Mouse (Mus musculus): ENCODE measurements around the gene Anp32e. TPM values are rescaled to one million over a fixed set of nuclear protein-coding genes. Genes with fewer than 3 reads are reported as not detected.
"Not testable (repeated sequence)": the region's sequence is repeated elsewhere in the genome, so short reads cannot be mapped to it uniquely, and the experiment has no call there.

Anp32e gene
- polyA plus RNA-seq, 1 experiment from 2014 or later, result 224 TPM

- POLR2A ChIA-PET, result interaction anchor here (0.7 kb wide), 1 partner anchor 48 kb away, joined by 7 read pairs; no protein-coding TSS in a partner anchor
- ATAC-seq (no peak), DNase-seq (ENCODE audit: low read depth, low spot score) (no peak)
- in situ Hi-C loops (cut with MboI; ENCODE audit: low pct_unique_long_range_greater_than_20kb), result no loop called here
- CTCF ChIA-PET, result interaction anchor here (1.4 to 6.0 kb wide), 2 partner anchors 14 to 20 kb away, joined by 5 to 46 read pairs; partner anchors contain the start of gene Ciart
- H3K27me3 ChIP-seq, result no peaks in the 10 kb centered on the region
- no peak for TF ChIP-seq CTCF (IDR thresholded peaks at IDR 0.05)
Observed at GRCm38 (mm10) chr3:95902643-95903042, 26.4 kb upstream of the Anp32e start.

- TF ChIP-seq CTCF (IDR thresholded peaks at IDR 0.05), result no peak
- DNase-seq (ENCODE audit: low read depth, low spot score) (no peak), ATAC-seq (no peak)
- ChIA-PET CTCF (interaction anchor here (1.4 to 6.0 kb wide), 2 partner anchors 12 to 21 kb away, joined by 5 to 46 read pairs; partner anchors contain the start of gene Ciart), POLR2A (interaction anchor here (1.0 to 3.8 kb wide), 2 partner anchors 10 to 22 kb away, joined by 3 to 16 read pairs; partner anchors contain the start of genes Aph1a and Ciart)
- no peaks in the 10 kb centered on the region for H3K27me3 ChIP-seq
- in situ Hi-C loops (cut with MboI; ENCODE audit: low pct_unique_long_range_greater_than_20kb), result no loop called here
Observed at GRCm38 (mm10) chr3:95903753-95904502, 25.1 kb upstream of the Anp32e start.

GRCm38 (mm10) chr3:95904568-95904967 lies 24.5 kb upstream of the Anp32e start, which contains the start of gene Car14:
Gene Car14, minus strand, starts transcription at chr3:95904691.
- POLR2A ChIA-PET, result interaction anchor here (3.8 kb wide), 1 partner anchor 11 kb away, joined by 16 read pairs; the partner anchor contains the start of gene Aph1a
- CTCF ChIA-PET, result interaction anchor here (3.7 to 6.0 kb wide), 2 partner anchors 15 to 22 kb away, joined by 22 to 46 read pairs; partner anchors contain the start of gene Ciart
- in situ Hi-C loops (cut with MboI; ENCODE audit: low pct_unique_long_range_greater_than_20kb), result no loop called here
- no peak for ATAC-seq
- TF ChIP-seq CTCF (IDR thresholded peaks at IDR 0.05), result no peak
- H3K27me3 ChIP-seq, result no peaks in the 10 kb centered on the region
- no peak for DNase-seq (ENCODE audit: low read depth, low spot score)

GRCm38 (mm10) chr3:95905146-95905939 lies 23.7 kb upstream of the Anp32e start:
- in situ Hi-C loops (cut with MboI; ENCODE audit: low pct_unique_long_range_greater_than_20kb), result no loop called here
- DNase-seq (ENCODE audit: low read depth, low spot score) (peak; percentile 71), ATAC-seq (peak; percentile 45)
- TF ChIP-seq CTCF (IDR thresholded peaks at IDR 0.05), result no peak
- CTCF ChIA-PET, result interaction anchor here (1.0 to 6.0 kb wide), 20 partner anchors 7 to 61 kb away, joined by 3 to 46 read pairs (median 8); partner anchors contain the start of genes Aph1a, Ciart and Mrps21
- POLR2A ChIA-PET, result interaction anchor here (0.6 to 3.8 kb wide), 9 partner anchors 9 to 41 kb away, joined by 3 to 16 read pairs (median 5); partner anchors contain the start of genes Aph1a and Ciart
- no peaks in the 10 kb centered on the region for H3K27me3 ChIP-seq

- no peak for DNase-seq (ENCODE audit: low read depth, low spot score)
- POLR2A ChIA-PET, result interaction anchor here (0.6 to 3.8 kb wide), 9 partner anchors 10 to 41 kb away, joined by 3 to 16 read pairs (median 5); partner anchors contain the start of genes Aph1a and Ciart
Observed at GRCm38 (mm10) chr3:95905940-95906492, 23.0 kb upstream of the Anp32e start.

GRCm38 (mm10) chr3:95906860-95907259 lies 22.2 kb upstream of the Anp32e start:
- no peak for TF ChIP-seq CTCF (IDR thresholded peaks at IDR 0.05)
- no peaks in the 10 kb centered on the region for H3K27me3 ChIP-seq
- POLR2A ChIA-PET, result interaction anchor here (1.0 to 3.8 kb wide), 7 partner anchors 13 to 34 kb away, joined by 3 to 16 read pairs (median 6); partner anchors contain the start of genes Aph1a and Ciart
- CTCF ChIA-PET, result interaction anchor here (0.6 to 6.0 kb wide), 30 partner anchors 9 to 404 kb away, joined by 3 to 46 read pairs (median 5); partner anchors contain the start of genes Adamtsl4, Ciart and Mrps21
- ATAC-seq (no peak), DNase-seq (ENCODE audit: low read depth, low spot score) (no peak)
- in situ Hi-C loops (cut with MboI; ENCODE audit: low pct_unique_long_range_greater_than_20kb), result no loop called here

More at GRCm38 (mm10) chr3:95905940-95906492, 23.0 kb upstream of the Anp32e start:
- no peaks in the 10 kb centered on the region for H3K27me3 ChIP-seq
- TF ChIP-seq CTCF (IDR thresholded peaks at IDR 0.05), result no peak
- peak; percentile 24 for ATAC-seq
- CTCF ChIA-PET, result interaction anchor here (0.6 to 6.0 kb wide), 24 partner anchors 8 to 403 kb away, joined by 3 to 46 read pairs (median 6); partner anchors contain the start of genes Aph1a, Ciart and Mrps21
- in situ Hi-C loops (cut with MboI; ENCODE audit: low pct_unique_long_range_greater_than_20kb), result no loop called here

- TF ChIP-seq CTCF (IDR thresholded peaks at IDR 0.05), result no peak
- CTCF ChIA-PET, result interaction anchor here (0.9 to 6.0 kb wide), 22 partner anchors 9 to 220 kb away, joined by 3 to 46 read pairs (median 5); partner anchors contain the start of genes Adamtsl4, Ciart and Mrps21
- POLR2A ChIA-PET, result interaction anchor here (0.6 to 2.1 kb wide), 7 partner anchors 16 to 269 kb away, joined by 3 to 16 read pairs (median 5); partner anchors contain the start of gene Ciart
- in situ Hi-C loops (cut with MboI; ENCODE audit: low pct_unique_long_range_greater_than_20kb), result no loop called here
- no peaks in the 10 kb centered on the region for H3K27me3 ChIP-seq
- peak; percentile 63 for ATAC-seq
- DNase-seq (ENCODE audit: low read depth, low spot score), result peak; percentile 100
Observed at GRCm38 (mm10) chr3:95907613-95908012, 21.4 kb upstream of the Anp32e start.

GRCm38 (mm10) chr3:95914706-95915105 lies 14.3 kb upstream of the Anp32e start:
- in situ Hi-C loops (cut with MboI; ENCODE audit: low pct_unique_long_range_greater_than_20kb), result no loop called here
- TF ChIP-seq CTCF (IDR thresholded peaks at IDR 0.05), result no peak
- ChIA-PET CTCF (interaction anchor here (0.9 to 1.2 kb wide), 3 partner anchors 12 to 52 kb away, joined by 3 to 5 read pairs (median 3); no protein-coding TSS in a partner anchor), POLR2A (interaction anchor here (0.6 to 0.7 kb wide), 2 partner anchors 259 to 630 kb away, joined by 3 to 4 read pairs; no protein-coding TSS in a partner anchor)
- H3K27me3 ChIP-seq, result no peaks in the 10 kb centered on the region
- ATAC-seq (no peak), DNase-seq (ENCODE audit: low read depth, low spot score) (no peak)

- POLR2A ChIA-PET, result interaction anchor here (1.1 kb wide), 1 partner anchor 10 kb away, joined by 4 read pairs; no protein-coding TSS in a partner anchor
- CTCF ChIA-PET, result interaction anchor here (1.5 to 2.9 kb wide), 3 partner anchors 10 to 17 kb away, joined by 3 to 19 read pairs (median 5); no protein-coding TSS in a partner anchor
- no peaks in the 10 kb centered on the region for H3K27me3 ChIP-seq
- in situ Hi-C loops (cut with MboI; ENCODE audit: low pct_unique_long_range_greater_than_20kb), result no loop called here
- ATAC-seq (no peak), DNase-seq (ENCODE audit: low read depth, low spot score) (no peak)
- TF ChIP-seq CTCF (IDR thresholded peaks at IDR 0.05), result no peak
Observed at GRCm38 (mm10) chr3:95916760-95917159, 12.3 kb upstream of the Anp32e start.

GRCm38 (mm10) chr3:95920532-95920931 lies 8.5 kb upstream of the Anp32e start:
- ChIA-PET CTCF (interaction anchor here (0.8 to 1.7 kb wide), 4 partner anchors 12 to 145 kb away, joined by 4 to 7 read pairs (median 4); no protein-coding TSS in a partner anchor), POLR2A (interaction anchor here (0.6 kb wide), 1 partner anchor 10 kb away, joined by 5 read pairs; no protein-coding TSS in a partner anchor)
- in situ Hi-C loops (cut with MboI; ENCODE audit: low pct_unique_long_range_greater_than_20kb); DNase-seq (ENCODE audit: low read depth, low spot score); ATAC-seq; H3K27me3 ChIP-seq: not testable (repeated sequence)

- POLR2A ChIA-PET; H3K27me3 ChIP-seq; ATAC-seq; DNase-seq (ENCODE audit: low read depth, low spot score); in situ Hi-C loops (cut with MboI; ENCODE audit: low pct_unique_long_range_greater_than_20kb): not testable (repeated sequence)
- CTCF ChIA-PET, result interaction anchor here (2.2 kb wide), 1 partner anchor 17 kb away, joined by 5 read pairs; no protein-coding TSS in a partner anchor
Observed at GRCm38 (mm10) chr3:95923429-95923828, 5.6 kb upstream of the Anp32e start.

Measured in Patski (cell line).